Mouse (Mus musculus): Measurements from ENCODE around the gene Cbln3.

DNA sequence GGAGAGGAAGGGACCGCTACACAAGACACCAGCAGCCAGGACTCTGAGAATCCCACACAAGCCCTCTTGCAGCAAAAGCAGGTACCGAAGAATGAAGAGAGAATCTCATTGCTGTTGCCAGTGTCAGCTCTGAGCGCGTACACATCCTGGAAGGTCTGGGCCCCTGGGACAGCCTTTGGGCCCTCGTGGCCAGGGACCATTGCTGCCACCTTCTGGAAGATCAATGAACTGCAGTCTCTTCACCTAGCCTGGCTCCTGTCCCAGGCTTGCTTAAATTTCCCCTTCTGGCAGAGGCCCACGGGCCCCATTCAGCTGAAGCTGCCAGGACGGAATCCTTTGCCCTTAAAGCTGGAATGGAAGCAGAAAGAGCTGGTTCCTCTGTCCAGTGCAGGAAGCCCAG is 20.4 kb downstream of the Cbln3 start:
- no peak for TF ChIP-seq E2F4 (IDR thresholded peaks at IDR 0.05; ENCODE audit: insufficient read depth)
- TF ChIP-seq POLR2A (IDR thresholded peaks at IDR 0.05; ENCODE audit: insufficient read length, low read depth): no peak
- no peak for TF ChIP-seq POLR2AphosphoS2 (IDR thresholded peaks at IDR 0.05; ENCODE audit: insufficient read length, low read depth)
- TF ChIP-seq CEBPB (IDR thresholded peaks at IDR 0.05; ENCODE audit: insufficient read depth, poor library complexity, severe bottlenecking): no peak
